Mouse (Mus musculus) intestine, postnatal 0 days (tissue): ENCODE data around the gene Hoxa6. TPM values are rescaled to one million over a fixed set of nuclear protein-coding genes. Genes with fewer than 3 reads are reported as not detected.
A peak's percentile ranks its signal among the peaks of the same experiment; 100 is the strongest.

ENCODE experiments used
- ATAC-seq: fragments of 200-750 bp; cut with Nextera tagmentation; 2 replicates; pipeline ENCODE4 v1.8.0; 2017; ENCODE audit warnings: mild to moderate bottlenecking, moderate TSS enrichment, moderate library complexity
- H3K27ac ChIP-seq: fragments of 300-500 bp; sonication (generic); 2 replicates; pipeline ENCODE4 v1.5.1; 2014; ENCODE audit warnings: mild to moderate bottlenecking, low read depth, low read length, moderate library complexity
- H3K27me3 ChIP-seq: fragments of 300-500 bp; sonication (generic); replicated peaks from 2 replicates; pipeline ENCODE4 v1.6.1; 2014; ENCODE audit warnings: low read length, mixed read lengths; ENCODE audit not compliant: control insufficient read depth, insufficient read depth
- H3K36me3 ChIP-seq: fragments of 300-500 bp; sonication (generic); 2 replicates; pipeline ENCODE4 v1.6.1; 2014; ENCODE audit warnings: mild to moderate bottlenecking, moderate library complexity; ENCODE audit not compliant: control insufficient read depth, insufficient read depth
- H3K4me1 ChIP-seq: fragments of 300-500 bp; sonication (generic); replicated peaks from 2 replicates; pipeline ENCODE4 v1.6.1; 2014; ENCODE audit warnings: antibody characterized with exemption, low read length, mixed read lengths; ENCODE audit not compliant: control insufficient read depth, insufficient read depth
- H3K4me2 ChIP-seq: fragments of 300-500 bp; sonication (generic); replicated peaks from 2 replicates; pipeline ENCODE4 v1.6.1; 2014; ENCODE audit warnings: low read depth, mild to moderate bottlenecking, moderate library complexity
- H3K4me3 ChIP-seq: fragments of 300-500 bp; sonication (generic); 2 replicates; pipeline ENCODE4 v1.5.1; 2014; ENCODE audit warnings: low read depth, low read length
- H3K9ac ChIP-seq: fragments of 300-500 bp; sonication (generic); 2 replicates; pipeline ENCODE4 v1.6.1; 2014; ENCODE audit warnings: mild to moderate bottlenecking, low read depth, low read length
- H3K9me3 ChIP-seq: fragments of 300-500 bp; sonication (generic); 2 replicates; pipeline ENCODE4 v1.6.1; 2016; ENCODE audit warnings: mixed run types; ENCODE audit not compliant: control insufficient read depth
- CTCF ChIP-seq: sonication (generic); IDR thresholded peaks from 2 replicates; pipeline ENCODE4 v1.5.1; 2016; ENCODE audit warnings: low read depth, mild to moderate bottlenecking, control low read depth, antibody characterized with exemption, moderate library complexity
- WGBS: fragments of 180-500 bp; shearing (Covaris S2); extraction: QIAGEN DNeasy Blood & Tissue Kit; methylation state at CpG from one replicate; pipeline ENCODE4 v1.1.7; 2014; 5-methylcytosine and 5-hydroxymethylcytosine counted together
- polyA plus RNA-seq: library from polyadenylated mRNA; unstranded; fragments of >200 nt; fragmentation: Nextera tagmentation; extraction: Ambion mirVana; gene quantifications from 2 replicates; pipeline ENCODE4 v1.2.1, GENCODE M21; 2015

Hoxa6 gene
- polyA plus RNA-seq, 1 experiment from 2014 or later: 0.76 TPM

- peak within 1 kb of the TSS; percentile 85 for H3K9ac ChIP-seq
- no peaks in the 10 kb centered on the region for H3K36me3 ChIP-seq
- peak within 1 kb of the TSS; percentile 96 for H3K4me2 ChIP-seq
- TF ChIP-seq CTCF: peak; percentile 10; the same call in 1 of the 2 replicates
- H3K9me3 ChIP-seq: no peaks in the 10 kb centered on the region
- peak; percentile 35 for ATAC-seq
- no peaks in the 10 kb centered on the region for H3K27me3 ChIP-seq
- H3K4me1 ChIP-seq: peaks cover 11% of the 10 kb centered on the region; the same call in 1 of the 2 replicates
- peak within 1 kb of the TSS; percentile 68 for H3K4me3 ChIP-seq
- WGBS: 2% methylated on average over 60 of the region's 102 CpGs
- peak within 1 kb of the TSS; percentile 85 for H3K27ac ChIP-seq
Observed at GRCm38 (mm10) chr6:52190906-52191810, 17.4 kb downstream of the Hoxa6 start, which contains the start of gene Hoxa4. Gene Hoxa4, minus strand, starts transcription at chr6:52191753.

DNA sequence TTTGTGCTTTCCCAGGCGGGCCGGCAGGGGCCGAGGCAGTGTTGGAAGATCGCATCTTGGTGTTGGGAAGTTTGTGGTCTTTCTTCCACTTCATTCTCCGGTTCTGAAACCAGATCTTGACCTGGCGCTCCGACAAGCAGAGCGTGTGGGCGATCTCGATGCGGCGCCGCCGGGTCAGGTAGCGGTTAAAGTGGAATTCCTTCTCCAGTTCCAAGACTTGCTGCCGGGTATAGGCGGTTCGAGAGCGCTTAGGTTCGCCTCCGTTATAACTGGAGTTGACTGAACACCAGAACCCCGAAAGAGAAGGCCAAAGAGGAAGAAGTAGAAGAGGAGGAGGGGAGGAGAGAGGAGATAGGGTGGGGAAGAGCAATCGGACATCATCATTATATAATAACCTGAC, 18.1 kb downstream of the Hoxa6 start:
- 0 out of 2 replicates have a peak, but pooled peaks cover 4% of the 10 kb centered on the region for H3K27me3 ChIP-seq

DNA sequence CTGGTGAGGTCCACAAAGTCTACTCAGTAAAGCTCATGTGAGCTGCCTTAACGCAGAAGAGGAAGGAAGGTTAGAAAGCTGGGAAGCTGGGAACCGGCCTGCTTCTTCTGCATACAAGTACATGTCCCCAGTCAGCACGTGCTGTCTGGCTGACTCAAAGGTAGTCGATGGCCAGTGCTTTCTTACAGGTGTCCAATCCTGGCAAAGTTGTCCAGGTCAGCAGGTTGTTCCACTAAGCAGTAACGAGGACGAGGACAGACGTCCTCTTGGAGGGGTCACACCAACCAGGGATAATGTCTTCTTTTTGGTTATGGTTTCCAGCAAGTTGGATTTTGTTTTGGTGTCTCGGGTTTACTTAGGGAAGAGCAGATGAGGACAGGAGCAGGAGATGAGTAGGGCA, 18.6 kb downstream of the Hoxa6 start:
- Histone ChIP-seq H3K4me1 (peaks cover 11% of the 10 kb centered on the region; the same call in 1 of the 2 replicates), H3K4me3 (peak overlapping the region; percentile 68), H3K36me3 (no peaks in the 10 kb centered on the region), H3K27me3 (0 out of 2 replicates have a peak, but pooled peaks cover 4% of the 10 kb centered on the region), H3K4me2 (peak overlapping the region; percentile 96), H3K9me3 (no peaks in the 10 kb centered on the region), H3K27ac (peak overlapping the region; percentile 85), H3K9ac (0 out of 2 replicates have a peak overlapping the region, but pooled peaks have one; percentile 85)
- 47% methylated on average over 8 of the region's 8 CpGs for WGBS
- ATAC-seq: no peak
- TF ChIP-seq CTCF: no peak

More for the DNA sequence above, 18.1 kb downstream of the Hoxa6 start:
- H3K9me3 ChIP-seq: no peaks in the 10 kb centered on the region
- WGBS: 11% methylated on average over 23 of the region's 23 CpGs
- peak overlapping the region; percentile 85 for H3K27ac ChIP-seq
- H3K4me1 ChIP-seq: peaks cover 11% of the 10 kb centered on the region; the same call in 1 of the 2 replicates
- H3K36me3 ChIP-seq: no peaks in the 10 kb centered on the region
- H3K4me2 ChIP-seq: peak overlapping the region; percentile 96
- no peak for ATAC-seq
- TF ChIP-seq CTCF: no peak
- H3K9ac ChIP-seq: peak overlapping the region; percentile 85
- H3K4me3 ChIP-seq: peak overlapping the region; percentile 68

- no peak overlapping the region for H3K9ac ChIP-seq
- peak overlapping the region; percentile 1; the same call in 1 of the 2 replicates for H3K4me2 ChIP-seq
- 50% methylated on average over 5 of the region's 5 CpGs for WGBS
- no peak for TF ChIP-seq CTCF
- ATAC-seq: no peak
- no peaks in the 10 kb centered on the region for H3K36me3 ChIP-seq
- H3K27ac ChIP-seq: 0 out of 2 replicates have a peak overlapping the region, but pooled peaks have one; percentile 85
- H3K9me3 ChIP-seq: no peaks in the 10 kb centered on the region
- no peak overlapping the region for H3K4me3 ChIP-seq
- H3K27me3 ChIP-seq: 0 out of 2 replicates have a peak, but pooled peaks cover 4% of the 10 kb centered on the region
- peaks cover 14% of the 10 kb centered on the region; the same call in 1 of the 2 replicates for H3K4me1 ChIP-seq
Observed at GRCm38 (mm10) chr6:52189172-52189591, 19.3 kb downstream of the Hoxa6 start.

DNA sequence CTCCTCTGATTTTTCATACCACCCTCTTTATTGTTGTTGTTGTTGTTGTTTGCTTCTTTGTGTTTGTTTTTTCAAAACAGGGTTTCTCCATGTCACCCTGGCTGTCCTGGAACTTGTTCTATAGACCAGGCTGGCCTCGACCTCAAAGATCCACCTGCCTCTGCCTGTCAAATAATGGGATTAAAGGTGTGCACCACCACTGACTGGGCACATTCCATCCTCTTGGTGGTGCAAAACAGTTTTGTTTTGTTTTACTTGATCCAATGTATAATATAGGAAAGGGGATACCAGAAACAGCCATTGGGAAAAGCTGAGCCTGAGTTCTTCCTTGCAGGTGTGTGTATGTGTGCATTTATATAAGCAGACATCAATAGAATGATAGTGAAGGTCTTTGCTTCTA, 22.0 kb downstream of the Hoxa6 start:
- H3K36me3 ChIP-seq: no peaks in the 10 kb centered on the region
- peaks cover 14% of the 10 kb centered on the region; the same call in 1 of the 2 replicates for H3K4me1 ChIP-seq
- 66% methylated on average over 1 of the region's 1 CpGs for WGBS

GRCm38 (mm10) chr6:52185834-52186233, 22.7 kb downstream of the Hoxa6 start:
- no peak overlapping the region for H3K9ac ChIP-seq
- 55% methylated on average over 3 of the region's 3 CpGs for WGBS
- peak overlapping the region; percentile 51 for H3K4me2 ChIP-seq

More for the DNA sequence above, 22.0 kb downstream of the Hoxa6 start:
- Histone ChIP-seq H3K27me3 (0 out of 2 replicates have a peak, but pooled peaks cover 4% of the 10 kb centered on the region), H3K4me3 (no peak overlapping the region), H3K4me2 (no peak overlapping the region), H3K9ac (no peak overlapping the region), H3K27ac (no peak overlapping the region), H3K9me3 (no peaks in the 10 kb centered on the region)
- no peak for ATAC-seq
- peak; percentile 47; the same call in 1 of the 2 replicates for TF ChIP-seq CTCF

More at GRCm38 (mm10) chr6:52185834-52186233, 22.7 kb downstream of the Hoxa6 start:
- no peak for ATAC-seq
- H3K36me3 ChIP-seq: no peaks in the 10 kb centered on the region
- no peak overlapping the region for H3K4me3 ChIP-seq
- H3K4me1 ChIP-seq: peaks cover 14% of the 10 kb centered on the region; the same call in 1 of the 2 replicates
- H3K27ac ChIP-seq: no peak overlapping the region
- TF ChIP-seq CTCF: no peak
- no peaks in the 10 kb centered on the region for H3K9me3 ChIP-seq
- 0 out of 2 replicates have a peak, but pooled peaks cover 4% of the 10 kb centered on the region for H3K27me3 ChIP-seq
